Mouse (Mus musculus) inflammation-experienced regulatory T-cells, adult 16 weeks (primary cell): ENCODE measurements around the gene Nostrin. TPM values are rescaled to one million over a fixed set of nuclear protein-coding genes. Genes with fewer than 3 reads are reported as not detected.

Source experiments
- polyA plus RNA-seq: library from polyadenylated mRNA; unstranded; fragments of 100-300 nt; shearing (Covaris generic); gene quantifications from one replicate; pipeline ENCODE4 v1.2.1, GENCODE M21; 2017

Gene Nostrin
- polyA plus RNA-seq: 0.83 TPM

DNA sequence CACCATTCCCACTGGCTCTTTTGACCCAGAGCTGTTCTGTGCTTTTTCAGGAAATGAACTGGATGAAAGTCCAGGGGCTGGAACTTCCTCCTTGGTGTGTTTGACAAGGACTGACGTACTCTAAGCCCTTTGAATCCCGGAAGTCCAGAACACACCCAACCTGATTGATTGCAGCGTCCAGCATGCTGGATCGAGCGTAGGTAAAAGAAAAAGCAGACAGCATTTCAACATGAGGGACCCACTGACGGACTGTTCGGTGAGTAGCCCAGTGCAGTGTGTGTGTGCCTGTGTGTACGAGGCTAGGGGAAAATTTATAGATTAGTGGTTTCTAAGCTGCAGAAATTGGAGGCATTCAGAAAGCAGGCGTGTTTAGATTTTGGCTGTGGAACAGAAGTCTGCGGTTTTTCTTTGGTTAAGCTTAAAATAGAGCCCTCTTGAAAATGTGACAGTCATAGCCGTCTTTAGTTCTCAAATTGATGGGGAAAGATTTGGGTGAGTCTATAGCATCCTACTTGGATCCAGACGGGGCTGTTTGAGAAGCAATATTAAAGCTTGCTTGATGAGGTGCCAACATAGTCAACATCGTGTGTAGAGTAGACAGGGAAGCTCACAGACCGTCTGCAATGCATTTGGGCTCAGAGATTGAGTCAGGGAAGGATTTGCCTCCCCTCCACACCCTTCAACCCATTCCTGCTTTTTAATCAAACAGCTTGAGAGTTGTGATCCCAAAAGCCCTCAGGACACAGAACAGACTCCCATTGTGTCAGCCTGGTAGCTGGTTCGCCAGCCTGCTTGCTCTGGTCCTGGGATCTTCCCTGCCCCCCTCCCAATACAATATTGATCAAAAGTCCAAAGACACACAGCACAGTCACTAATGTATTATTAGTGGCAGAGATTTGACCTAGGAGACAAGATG, at the start of gene Nostrin:
Gene Nostrin (plus strand): TSS at position 140 of the 916 bp plus-strand sequence.

DNA sequence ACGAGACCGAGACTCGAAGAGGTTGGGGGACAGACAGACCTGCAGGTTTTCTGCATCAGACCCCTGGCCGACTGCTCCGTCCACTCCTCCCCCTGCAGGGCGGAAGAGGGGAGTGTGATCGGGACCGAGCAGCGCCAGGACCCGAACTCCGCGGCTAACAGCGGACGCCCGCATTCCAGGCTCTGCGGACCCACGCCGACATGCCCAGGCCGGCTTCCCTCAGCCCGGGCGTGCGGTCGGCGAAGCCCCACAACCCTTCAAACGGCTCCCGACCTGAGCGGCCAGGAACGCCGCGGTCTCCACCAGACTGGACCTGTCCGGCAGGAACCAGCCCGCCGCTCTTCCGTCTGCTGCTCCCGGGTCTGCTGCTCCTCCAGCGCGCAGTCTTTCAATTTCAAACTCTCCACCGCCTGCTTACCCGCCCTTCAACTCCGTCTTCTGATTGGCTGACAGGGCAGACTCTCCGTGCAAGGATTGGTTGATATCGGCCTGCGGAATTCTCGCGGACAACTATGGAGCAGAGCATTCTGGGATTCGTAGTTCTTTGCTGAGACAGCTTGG, 70.3 kb downstream of the Nostrin start, which contains the start of gene Spc25:
Gene Spc25 (minus strand): TSS at position 404 of the 561 bp plus-strand sequence.

DNA sequence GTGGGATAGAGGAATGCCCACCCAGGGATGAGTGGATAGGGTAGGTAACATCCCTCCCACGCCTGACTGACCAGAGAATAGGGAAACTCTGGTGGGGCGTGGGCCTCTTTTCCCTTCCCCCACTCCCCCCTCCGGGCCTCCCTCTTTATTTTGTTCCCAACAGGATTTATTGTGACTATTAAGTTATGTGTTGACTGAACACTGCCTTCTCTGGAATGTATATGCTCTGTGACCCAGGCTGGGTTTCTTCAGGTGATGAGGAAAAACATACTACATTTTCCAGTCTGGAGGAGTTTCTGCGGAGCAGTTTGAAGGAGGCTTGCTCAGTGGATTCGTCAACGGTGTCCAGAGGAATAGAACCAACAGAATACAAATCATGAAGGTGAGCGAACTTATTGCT, 75.2 kb downstream of the Nostrin start, which contains the start of gene G6pc2:
Gene G6pc2 (plus strand): TSS at position 301 of the 400 bp plus-strand sequence.

Other genes with a start within 250 kb of the Nostrin start
- gene Spc25, start 70.4 kb downstream of the Nostrin start, polyA plus RNA-seq: 9.0 TPM
- not detected for gene G6pc2, start 75.3 kb downstream of the Nostrin start, polyA plus RNA-seq
- gene Abcb11, start 206.8 kb downstream of the Nostrin start, polyA plus RNA-seq: 0.18 TPM
- 0.06 TPM for gene Dhrs9, start 244.6 kb downstream of the Nostrin start, polyA plus RNA-seq